8 mouse cellular contexts compared by ENCODE assay signal in the genomic region with DNA sequence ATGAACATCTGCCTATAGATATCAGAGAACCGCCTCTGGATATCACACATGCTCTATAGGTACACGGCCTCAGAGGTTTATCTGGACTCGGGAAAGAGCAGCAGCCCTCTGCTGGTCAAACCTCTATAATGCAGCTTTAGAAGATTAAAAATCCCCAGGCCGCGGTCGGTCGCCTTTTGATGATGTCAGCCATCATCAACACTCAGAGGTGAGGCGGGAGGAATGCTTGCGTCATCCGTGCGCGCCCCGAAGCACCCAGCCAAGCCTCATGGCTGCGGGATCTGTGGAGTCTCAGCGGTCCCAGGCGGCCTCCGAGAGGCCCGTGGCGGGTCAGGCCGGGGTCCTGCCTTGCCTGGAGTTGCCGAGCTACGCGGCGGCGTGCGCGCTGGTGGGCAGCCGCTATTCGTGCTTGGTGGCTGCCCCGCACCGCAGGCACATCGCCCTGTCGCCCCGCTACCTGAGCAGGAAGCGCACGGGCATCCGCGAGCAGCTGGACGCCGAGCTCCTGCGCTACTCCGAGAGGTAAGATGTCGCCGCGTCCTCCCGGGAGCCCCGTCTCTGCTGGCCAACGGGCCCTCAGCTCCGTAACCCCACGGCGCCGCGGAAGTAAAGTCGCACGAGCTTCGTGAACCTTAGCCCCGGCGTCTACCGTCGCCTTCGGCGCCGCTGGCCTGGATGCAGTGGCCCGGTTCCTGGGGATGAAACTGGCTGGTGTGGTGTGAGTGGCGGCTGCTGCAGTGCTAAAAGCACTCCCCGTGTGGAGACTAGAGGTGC. TPM values are rescaled to one million over a fixed set of nuclear protein-coding genes. Genes with fewer than 3 reads are reported as not detected.
DNase-seq lines count a peak whose midpoint lies in the region; ATAC-seq lines count a peak whose summit lies in the region.

A gene (plus strand): TSS at position 249 of the 774 bp plus-strand sequence.

- under 1% methylated on average over 66 of the region's 66 CpGs for WGBS in heart, embryonic 10.5 days
- under 1% methylated on average over 66 of the region's 66 CpGs for WGBS in kidney, embryonic 15.5 days

- peaks cover 6% of the 10 kb centered on the region; the same call in 1 of the 2 replicates for H3K36me3 ChIP-seq in heart, embryonic 10.5 days
- H3K36me3 ChIP-seq in kidney, embryonic 15.5 days, result peaks cover 5% of the 10 kb centered on the region; the same call in 1 of the 2 replicates

- peak within 1 kb of the TSS; percentile 90 for H3K27ac ChIP-seq in heart, embryonic 10.5 days
- H3K27ac ChIP-seq in kidney, embryonic 15.5 days, result peak within 1 kb of the TSS; percentile 79

- H3K4me1 ChIP-seq in heart, embryonic 10.5 days, result peaks cover 6% of the 10 kb centered on the region; the same call in 1 of the 2 replicates
- peaks cover 7% of the 10 kb centered on the region for H3K4me1 ChIP-seq in kidney, embryonic 15.5 days

- H3K9ac ChIP-seq in kidney, embryonic 15.5 days, result peak within 1 kb of the TSS; percentile 88

- peak within 1 kb of the TSS; percentile 88 for H3K4me3 ChIP-seq in heart, embryonic 10.5 days
- H3K4me3 ChIP-seq in kidney, embryonic 15.5 days (replicated peaks), result peak within 1 kb of the TSS; percentile 100

- DNase-seq in B cell, adult 2 months, result peak; percentile 98
- peak; percentile 98 for DNase-seq in brain, adult 2 months (ENCODE audit: low read depth, low spot score)
- peak; percentile 97 for DNase-seq in heart, embryonic 10.5 days (ENCODE audit: low spot score)
- DNase-seq in liver, result peak; percentile 94
- peak; percentile 96 to 99 for DNase-seq in spleen, postnatal 4 days (ENCODE audit: low spot score in 2 of 2)

- peak; percentile 93 for ATAC-seq in erythroblast, adult 5-6 weeks (replicated peaks; ENCODE audit: low FRiP score, poor library complexity, severe bottlenecking)
- ATAC-seq in kidney, embryonic 15.5 days (replicated peaks; ENCODE audit: low FRiP score), result peak; percentile 96
- peak; percentile 91 for ATAC-seq in monocyte, adult 5-6 weeks (replicated peaks; ENCODE audit: insufficient number of reproducible peaks, low FRiP score, low TSS enrichment, poor library complexity, severe bottlenecking)

- peak within 1 kb of the TSS; percentile 67 for H3K4me2 ChIP-seq in kidney, embryonic 15.5 days

- no peaks in the 10 kb centered on the region for H3K9me3 ChIP-seq in heart, embryonic 10.5 days
- no peaks in the 10 kb centered on the region for H3K9me3 ChIP-seq in kidney, embryonic 15.5 days (replicated peaks)

- H3K27me3 ChIP-seq in heart, embryonic 10.5 days (ENCODE audit: insufficient read depth, poor library complexity, severe bottlenecking), result no peaks in the 10 kb centered on the region
- H3K27me3 ChIP-seq in kidney, embryonic 15.5 days, result peaks cover 8% of the 10 kb centered on the region; the same call in 1 of the 2 replicates

RNA-seq across cellular contexts. Expression of the gene that starts here (rescaled TPM):
- 10.2 and 11.5 TPM in 2 replicates for total RNA-seq in erythroblast, adult 5-6 weeks (2015; ENCODE audit: low replicate concordance)
- 9.0 and 10.2 TPM in 2 replicates for total RNA-seq in erythroblast, adult 5-6 weeks (2017; ENCODE audit: low replicate concordance)
- 42.0 and 50.4 TPM in 2 replicates for polyA plus RNA-seq in heart, embryonic 10.5 days (2016; fragmentation: Nextera tagmentation; extraction: Ambion mirVana)
- 56.8 and 63.9 TPM in 2 replicates for polyA plus RNA-seq in kidney, embryonic 15.5 days (2015; fragmentation: Nextera tagmentation; extraction: Ambion mirVana)
- 49.9 to 65.7 TPM (median 62.9 TPM) in 3 replicates for total RNA-seq in monocyte, adult 5-6 weeks (2017)

Comparison
In these comparisons a context has a peak if more than half of its experiments do, and no peak if none do; other contexts are left out.
1. Peak in every context shown above with its lines: DNase-seq, ATAC-seq, H3K4me3 ChIP-seq and H3K27ac ChIP-seq.